8 mouse cellular contexts compared by ENCODE assay signal in genomic region chr10:95604979-95605613, GRCm38 (mm10). TPM values are rescaled to one million over a fixed set of nuclear protein-coding genes. Genes with fewer than 3 reads are reported as not detected.
A peak's percentile ranks its signal among the peaks of the same experiment; 100 is the strongest.
DNase-seq lines count a peak whose midpoint lies in the region; ATAC-seq lines count a peak whose summit lies in the region.

No protein-coding gene starts in this region.

- peak; percentile 28 for DNase-seq in adrenal gland, postnatal 14 days
- no peak for DNase-seq in adrenal gland, postnatal 10 days
- DNase-seq in liver = no peak
- DNase-seq in lung, postnatal 4 days = peak; percentile 30 to 48
- DNase-seq in adrenal gland, adult 8-10 months = no peak

- H3K27me3 ChIP-seq in liver, embryonic 15.5 days = peaks cover 10% of the 10 kb centered on the region; the same call in 1 of the 2 replicates
- H3K27me3 ChIP-seq in embryonic facial prominence, embryonic 12.5 days = no peaks in the 10 kb centered on the region

- H3K9me3 ChIP-seq in liver, embryonic 15.5 days (replicated peaks) = no peaks in the 10 kb centered on the region
- H3K9me3 ChIP-seq in embryonic facial prominence, embryonic 12.5 days = no peaks in the 10 kb centered on the region

- peak overlapping the region; percentile 25 for H3K4me2 ChIP-seq in liver, embryonic 15.5 days
- peak overlapping the region; percentile 21; the same call in 1 of the 2 replicates for H3K4me2 ChIP-seq in embryonic facial prominence, embryonic 12.5 days (replicated peaks)

- H3K4me3 ChIP-seq in liver, embryonic 15.5 days (replicated peaks) = no peak overlapping the region
- H3K4me3 ChIP-seq in embryonic facial prominence, embryonic 12.5 days = no peak overlapping the region

- no peak overlapping the region for H3K27ac ChIP-seq in liver, embryonic 15.5 days (replicated peaks)
- H3K27ac ChIP-seq in embryonic facial prominence, embryonic 12.5 days = no peak overlapping the region

- ATAC-seq in liver, embryonic 15.5 days (ENCODE audit: insufficient read depth) = 0 out of 2 replicates have a peak, but pooled peaks have one; percentile 28
- ATAC-seq in embryonic facial prominence, embryonic 12.5 days (ENCODE audit: insufficient number of reproducible peaks, insufficient read depth, low FRiP score, low TSS enrichment) = no peak
- no peak for ATAC-seq in activated CD4-positive, CD25-positive, alpha-beta regulatory T cell, adult 4 months

- H3K9ac ChIP-seq in liver, embryonic 15.5 days = no peak overlapping the region
- H3K9ac ChIP-seq in embryonic facial prominence, embryonic 12.5 days = no peak overlapping the region

- H3K36me3 ChIP-seq in liver, embryonic 15.5 days (replicated peaks) = no peaks in the 10 kb centered on the region
- H3K36me3 ChIP-seq in embryonic facial prominence, embryonic 12.5 days = no peaks in the 10 kb centered on the region

- WGBS in liver, embryonic 15.5 days (ENCODE audit: insufficient replicate concordance) = 38% methylated on average over 22 of the region's 22 CpGs
- WGBS in embryonic facial prominence, embryonic 12.5 days = 60% methylated on average over 22 of the region's 22 CpGs

- H3K4me1 ChIP-seq in liver, embryonic 15.5 days (replicated peaks) = peaks cover 5% of the 10 kb centered on the region; the same call in 1 of the 2 replicates
- no peaks in the 10 kb centered on the region for H3K4me1 ChIP-seq in embryonic facial prominence, embryonic 12.5 days

RNA-seq across cellular contexts. Expression of gene Nudt4, which starts 41.1 kb away (rescaled TPM):
- total RNA-seq in adrenal gland, postnatal 14 days (2021) = 103 and 113 TPM in 2 replicates
- total RNA-seq in adrenal gland, postnatal 10 days (2021) = 100 to 1,000 TPM; 106 to 108 TPM
- 85.3 and 87.5 TPM in 2 replicates for polyA plus RNA-seq in liver, embryonic 15.5 days (2015; fragmentation: Nextera tagmentation; extraction: Ambion mirVana)
- polyA plus RNA-seq in embryonic facial prominence, embryonic 12.5 days (2016; fragmentation: Nextera tagmentation; extraction: Ambion mirVana) = 118 and 122 TPM in 2 replicates
- polyA plus RNA-seq in activated CD4-positive, CD25-positive, alpha-beta regulatory T cell, adult 4 months (2017; shearing (Covaris generic)) = 10 to 100 TPM; 11.3 to 14.8 TPM
- total RNA-seq in adrenal gland, adult 8-10 months (2022) = 100 to 1,000 TPM in 3 of 4 experiments, 10 to 100 TPM in 1; 94.5 to 230 (median 162) TPM

Comparison
In these comparisons a context has a peak if more than half of its experiments do, and no peak if none do; other contexts are left out.
1. DNase-seq: peak in adrenal gland, postnatal 14 days (single experiment) and lung, postnatal 4 days (2 of 2); none in adrenal gland, postnatal 10 days (single experiment), liver (single experiment) and adrenal gland, adult 8-10 months (single experiment).